Mouse (Mus musculus): ENCODE data around the gene Sfta2.

GRCm38 (mm10) chr17:35697759-35698500 lies 96.6 kb downstream of the Sfta2 start:
- TF ChIP-seq CTCF (IDR thresholded peaks at IDR 0.05; ENCODE audit: borderline replicate concordance, extremely low read depth, insufficient read depth, insufficient read length) (no peak), POLR2A (IDR thresholded peaks at IDR 0.05; ENCODE audit: borderline replicate concordance, extremely low read depth, insufficient read depth, insufficient read length, poor library complexity, severe bottlenecking) (peak; percentile 47; the same call in 1 of the 2 replicates)

Data from brain, embryonic 14.5 days (tissue).